Mouse (Mus musculus): Measurements from ENCODE around the gene Parp16.
A peak's percentile ranks its signal among the peaks of the same experiment; 100 is the strongest.
"Not testable (repeated sequence)": the region's sequence is repeated elsewhere in the genome, so short reads cannot be mapped to it uniquely, and the experiment has no call there.

Gene Parp16

GRCm38 (mm10) chr9:65178336-65179213 lies 16.6 kb upstream of the Parp16 start:
- DNase-seq (ENCODE audit: low read depth, low spot score) = peak; percentile 90

- peak; percentile 72 for DNase-seq (ENCODE audit: low read depth, low spot score)
These were observed 15.1 kb upstream of the Parp16 start for GRCm38 (mm10) chr9:65179817-65180624.

- peak; percentile 93 for DNase-seq (ENCODE audit: low read depth, low spot score)
These were observed 6.6 kb upstream of the Parp16 start for GRCm38 (mm10) chr9:65188599-65188998.

- no peak for DNase-seq (ENCODE audit: low read depth, low spot score)
These were observed 4.8 kb upstream of the Parp16 start for GRCm38 (mm10) chr9:65190306-65190705.

GRCm38 (mm10) chr9:65191389-65191754 lies 3.8 kb upstream of the Parp16 start:
- no peak for DNase-seq (ENCODE audit: low read depth, low spot score)

- peak; percentile 59 for DNase-seq (ENCODE audit: low read depth, low spot score)
These were observed 3.2 kb upstream of the Parp16 start for GRCm38 (mm10) chr9:65191755-65192469.

- peak; percentile 86 for DNase-seq (ENCODE audit: low read depth, low spot score)
These were observed 1.9 kb upstream of the Parp16 start for GRCm38 (mm10) chr9:65193214-65193613.

GRCm38 (mm10) chr9:65195621-65195981 lies 448 bp downstream of the Parp16 start:
- DNase-seq (ENCODE audit: low read depth, low spot score) = no peak

GRCm38 (mm10) chr9:65195982-65196737 lies 1.0 kb downstream of the Parp16 start:
- peak; percentile 86 for DNase-seq (ENCODE audit: low read depth, low spot score)

- DNase-seq (ENCODE audit: low read depth, low spot score) = peak; percentile 87
These were observed 1.8 kb downstream of the Parp16 start for GRCm38 (mm10) chr9:65196738-65197569.

- DNase-seq (ENCODE audit: low read depth, low spot score) = peak; percentile 41
These were observed 2.7 kb downstream of the Parp16 start for GRCm38 (mm10) chr9:65197826-65198225.

- no peak for DNase-seq (ENCODE audit: low read depth, low spot score)
These were observed 4.6 kb downstream of the Parp16 start for GRCm38 (mm10) chr9:65199723-65200122.

GRCm38 (mm10) chr9:65200606-65201005 lies 5.5 kb downstream of the Parp16 start:
- no peak for DNase-seq (ENCODE audit: low read depth, low spot score)

- DNase-seq (ENCODE audit: low read depth, low spot score) = no peak
These were observed 5.8 kb downstream of the Parp16 start for GRCm38 (mm10) chr9:65201021-65201380.

GRCm38 (mm10) chr9:65201381-65202164 lies 6.4 kb downstream of the Parp16 start:
- DNase-seq (ENCODE audit: low read depth, low spot score) = peak; percentile 93

- no peak for DNase-seq (ENCODE audit: low read depth, low spot score)
These were observed 7.1 kb downstream of the Parp16 start for GRCm38 (mm10) chr9:65202165-65202754.

- no peak for DNase-seq (ENCODE audit: low read depth, low spot score)
These were observed 10.1 kb downstream of the Parp16 start for GRCm38 (mm10) chr9:65205049-65205815.

- DNase-seq (ENCODE audit: low read depth, low spot score) = not testable (repeated sequence)
These were observed 12.1 kb downstream of the Parp16 start for GRCm38 (mm10) chr9:65207041-65207815.

Measured in ES-CJ7 (cell line).